Mouse (Mus musculus) layer of hippocampus, adult 11-12 months (tissue): Measurements from ENCODE around the gene Ndufaf1.

Experiments
- DNase-seq: peaks from one replicate; pipeline ENCODE4 v3.0.0; 2022; ENCODE audit warnings: low spot score

The Ndufaf1 gene

DNA sequence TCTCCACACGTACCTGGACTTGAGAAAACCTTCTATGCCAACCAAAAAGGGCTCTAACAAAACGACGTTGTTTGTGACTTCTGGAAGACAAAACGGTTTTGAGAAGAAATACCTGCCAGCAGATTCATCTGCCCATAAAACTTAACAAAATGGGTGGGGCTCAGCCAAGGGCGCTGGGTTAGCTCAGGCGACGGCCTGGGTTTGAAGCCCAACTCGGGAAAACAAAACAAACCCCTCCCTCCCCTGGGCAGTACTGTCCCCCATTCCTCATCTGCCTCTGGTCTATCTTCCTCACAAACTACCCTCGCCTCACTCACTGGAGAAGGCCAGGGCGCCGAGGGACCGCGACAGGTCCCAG is 44.8 kb downstream of the Ndufaf1 start:
- no peak for DNase-seq

DNA sequence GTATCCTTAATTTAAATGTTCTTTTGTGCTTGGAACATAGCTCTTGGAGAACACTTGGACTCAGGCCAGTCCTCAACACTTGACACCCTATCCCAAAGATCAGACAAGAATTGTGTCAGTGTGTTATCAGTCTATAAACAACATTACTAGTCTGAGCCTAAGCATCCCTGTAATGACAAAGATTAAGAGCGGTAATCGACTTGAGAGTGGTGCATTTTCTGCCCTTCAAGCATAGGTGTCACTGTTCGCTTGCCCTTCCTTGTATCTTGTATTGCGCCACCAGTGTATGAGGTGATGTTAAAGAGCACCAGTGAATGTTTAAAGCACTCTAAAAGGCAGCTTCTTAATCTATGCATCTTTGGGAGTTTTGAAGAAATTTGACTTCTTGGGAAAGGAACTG is 55.6 kb downstream of the Ndufaf1 start:
- no peak for DNase-seq
